Mouse (Mus musculus) C2C12 (cell line): ENCODE results near the gene Tubb5. TPM values are rescaled to one million over a fixed set of nuclear protein-coding genes. Genes with fewer than 3 reads are reported as not detected.

Experiments used
- H3K27me3 ChIP-seq: one replicate; pipeline ENCODE4 v1.6.1; 2011; ENCODE audit not compliant: control insufficient read depth, insufficient read depth, insufficient read length
- H3K36me3 ChIP-seq: one replicate; pipeline ENCODE4 v1.6.1; 2011; ENCODE audit not compliant: control insufficient read depth, insufficient read depth
- H3K4me3 ChIP-seq: one replicate; pipeline ENCODE4 v1.5.1; 2011; ENCODE audit warnings: mild to moderate bottlenecking, control low read depth; ENCODE audit not compliant: poor library complexity, insufficient read depth, severe bottlenecking
- H3K79me2 ChIP-seq: one replicate; pipeline ENCODE4 v1.6.1; 2011; ENCODE audit not compliant: control insufficient read depth, insufficient read depth
- H3K79me3 ChIP-seq: one replicate; pipeline ENCODE4 v1.6.1; 2011; ENCODE audit warnings: low read depth, control low read depth
- H3ac ChIP-seq: one replicate; pipeline ENCODE3; 2011; ENCODE audit warnings: low read depth; ENCODE audit not compliant: control insufficient read depth, insufficient read length
- CEBPB ChIP-seq: IDR thresholded peaks from one replicate; pipeline ENCODE4 v1.6.1; 2011; ENCODE audit warnings: low read depth, mild to moderate bottlenecking, control low read depth, moderate library complexity
- CTCF ChIP-seq: IDR thresholded peaks from one replicate; pipeline ENCODE4 v1.5.1; 2011; ENCODE audit not compliant: control insufficient read depth, insufficient read depth, insufficient read length
- FOSL1 ChIP-seq: IDR thresholded peaks from one replicate; pipeline ENCODE4 v1.8.0; 2011; ENCODE audit warnings: mild to moderate bottlenecking, low read length; ENCODE audit not compliant: poor library complexity, insufficient read depth, severe bottlenecking
- MAX ChIP-seq: IDR thresholded peaks from one replicate; pipeline ENCODE4 v1.6.1; 2011; ENCODE audit warnings: mild to moderate bottlenecking, control low read depth
- MYOD1 ChIP-seq: IDR thresholded peaks from one replicate; pipeline ENCODE4 v1.6.1; 2011; ENCODE audit warnings: low read depth; ENCODE audit not compliant: control insufficient read depth, insufficient read length
- MYOG ChIP-seq: IDR thresholded peaks from one replicate; pipeline ENCODE4 v1.6.1; 2011; ENCODE audit not compliant: control insufficient read depth, insufficient read length; ENCODE audit errors: extremely low read depth
- USF1 ChIP-seq: IDR thresholded peaks from one replicate; pipeline ENCODE4 v1.6.1; 2011; ENCODE audit warnings: low read depth, mild to moderate bottlenecking, control low read depth, moderate library complexity
- polyA plus RNA-seq: library from polyadenylated mRNA; unstranded; fragments of >200 nt; fragmentation: generic; extraction: Trizol; gene quantifications from one replicate; pipeline ENCODE4 v1.2.1, GENCODE M21; 2012; ENCODE audit warnings: missing spikeins

Gene Tubb5
- polyA plus RNA-seq, 1 experiment: 1,881 TPM

DNA sequence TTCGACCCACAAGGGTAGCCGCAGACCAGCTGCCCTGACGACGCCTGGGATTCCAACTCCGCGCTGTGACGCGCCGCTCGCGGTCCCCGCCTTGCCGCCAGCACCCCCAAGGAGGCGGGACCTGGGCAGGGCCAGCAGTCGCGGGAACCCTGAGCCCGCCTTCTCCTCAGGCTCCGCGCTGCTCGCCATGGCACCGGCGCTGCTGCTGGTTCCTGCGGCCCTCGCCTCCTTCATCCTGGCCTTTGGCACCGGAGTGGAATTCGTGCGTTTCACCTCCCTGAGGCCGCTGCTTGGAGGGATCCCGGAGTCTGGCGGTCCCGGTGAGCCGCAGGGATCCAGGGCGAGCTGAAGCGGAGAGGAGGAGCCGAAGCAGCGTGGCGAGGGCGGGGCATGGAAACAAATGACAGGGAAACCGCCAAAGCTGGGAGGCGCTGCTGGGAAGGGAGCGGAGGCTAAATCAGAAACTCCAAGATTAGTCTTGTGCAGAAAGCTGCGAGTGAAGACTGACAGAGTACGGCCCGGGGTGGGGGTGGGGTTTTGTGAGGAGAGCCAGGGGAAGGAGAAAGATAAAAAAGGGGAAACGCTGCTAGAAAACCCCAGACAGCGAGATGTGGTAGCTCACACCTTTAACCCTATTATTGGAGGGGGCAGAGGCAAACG lies 23.2 kb upstream of the Tubb5 start, which contains the start of gene Nrm:
Gene Nrm (plus strand): TSS at position 121 of the 660 bp plus-strand sequence.
- peak within 1 kb of the TSS; percentile 40 for H3K4me3 ChIP-seq
- H3ac ChIP-seq: peak within 1 kb of the TSS; percentile 94
- peaks cover 22% of the 10 kb centered on the region for H3K36me3 ChIP-seq
- TF ChIP-seq MYOD1: no peak
- peak; percentile 13 for TF ChIP-seq CTCF
- peak; percentile 74 for TF ChIP-seq MAX
- no peak for TF ChIP-seq MYOG
- no peak for TF ChIP-seq USF1
- H3K27me3 ChIP-seq: no peaks in the 10 kb centered on the region
- H3K79me3 ChIP-seq: peaks cover 3% of the 10 kb centered on the region
- peaks cover 26% of the 10 kb centered on the region for H3K79me2 ChIP-seq

- peaks cover 2% of the 10 kb centered on the region for H3K79me3 ChIP-seq
- peaks cover 28% of the 10 kb centered on the region for H3K36me3 ChIP-seq
- peaks cover 21% of the 10 kb centered on the region for H3K79me2 ChIP-seq
- H3ac ChIP-seq: peak overlapping the region; percentile 0
- H3K4me3 ChIP-seq: peak overlapping the region; percentile 40
- H3K27me3 ChIP-seq: no peaks in the 10 kb centered on the region
- TF ChIP-seq USF1: no peak
- no peak for TF ChIP-seq CEBPB
- no peak for TF ChIP-seq MYOG
Measured at GRCm38 (mm10) chr17:35860831-35861197, 22.7 kb upstream of the Tubb5 start.

DNA sequence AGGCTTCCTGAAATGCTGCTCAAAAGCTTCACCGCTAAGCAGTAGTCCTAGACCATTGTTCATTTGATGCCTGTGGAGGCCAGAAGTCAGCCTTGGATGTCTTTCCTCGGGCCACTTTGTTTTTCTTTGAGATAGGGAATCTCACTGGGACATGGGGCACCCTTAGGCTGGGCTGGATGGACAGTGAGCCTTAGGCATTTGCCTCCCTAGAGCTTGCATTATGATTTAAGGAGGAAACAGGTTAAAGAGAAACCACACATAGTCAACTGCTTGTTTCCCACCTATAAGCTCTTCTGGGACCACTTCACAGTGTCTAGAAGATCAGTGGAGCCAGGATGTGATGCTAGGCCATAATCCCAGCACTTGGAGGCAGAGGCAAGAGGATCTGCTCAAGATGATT lies 21.7 kb upstream of the Tubb5 start:
- Histone ChIP-seq H3ac (no peak overlapping the region), H3K4me3 (no peak overlapping the region), H3K36me3 (peaks cover 33% of the 10 kb centered on the region), H3K79me3 (peaks cover 2% of the 10 kb centered on the region), H3K79me2 (peaks cover 18% of the 10 kb centered on the region), H3K27me3 (no peaks in the 10 kb centered on the region)
- TF ChIP-seq CEBPB: no peak
- TF ChIP-seq FOSL1: no peak
- no peak for TF ChIP-seq MYOD1
- no peak for TF ChIP-seq USF1
- no peak for TF ChIP-seq MYOG
- TF ChIP-seq CTCF: no peak
- no peak for TF ChIP-seq MAX

DNA sequence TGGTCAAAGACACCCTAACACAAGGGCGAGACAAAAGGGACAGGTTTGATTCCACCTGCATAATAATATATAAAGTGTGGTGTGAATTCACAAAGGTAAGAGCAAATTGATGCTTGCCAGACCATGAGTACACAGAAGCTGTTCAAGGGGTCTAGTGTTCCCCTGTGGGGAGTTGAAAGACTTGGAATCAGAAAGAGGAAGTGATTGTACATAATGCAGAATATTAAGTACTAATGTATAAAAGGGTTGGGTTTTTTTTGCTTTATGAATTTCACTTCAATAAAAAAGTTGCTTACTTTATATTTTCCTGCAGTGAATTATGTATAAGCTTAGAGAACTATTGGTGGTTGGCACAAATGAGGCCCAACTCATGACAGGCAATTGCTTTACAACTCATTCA lies 21.3 kb upstream of the Tubb5 start:
- Histone ChIP-seq H3K4me3 (no peak overlapping the region), H3K79me3 (peaks cover 2% of the 10 kb centered on the region), H3K27me3 (no peaks in the 10 kb centered on the region), H3ac (no peak overlapping the region), H3K79me2 (peaks cover 13% of the 10 kb centered on the region), H3K36me3 (peaks cover 36% of the 10 kb centered on the region)
- TF ChIP-seq FOSL1 (no peak), MYOG (no peak), MAX (no peak), CEBPB (no peak), CTCF (no peak), USF1 (no peak), MYOD1 (no peak)

DNA sequence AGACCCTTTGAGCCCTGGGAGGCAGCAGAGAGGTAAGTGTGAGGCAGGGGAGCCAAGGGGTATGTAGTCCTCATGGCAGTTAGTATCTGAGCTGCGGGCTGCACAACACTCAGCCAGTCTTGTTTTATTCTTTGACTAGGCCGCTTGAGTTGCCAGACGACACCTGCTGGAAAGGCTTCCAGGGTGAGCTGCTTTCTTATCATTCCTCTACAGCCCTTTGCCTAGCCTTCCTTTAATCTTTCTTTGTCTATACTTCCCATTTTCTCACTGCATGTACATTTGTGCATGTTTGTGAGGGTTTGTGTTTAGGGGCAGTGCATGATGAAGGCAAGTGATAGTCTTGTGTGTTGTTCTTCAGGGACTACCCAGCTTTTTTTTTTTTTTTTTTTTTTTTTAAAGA lies 12.9 kb upstream of the Tubb5 start:
- Histone ChIP-seq H3K79me3 (no peaks in the 10 kb centered on the region), H3K4me3 (no peak overlapping the region), H3K79me2 (no peaks in the 10 kb centered on the region), H3K36me3 (peaks cover 79% of the 10 kb centered on the region), H3K27me3 (no peaks in the 10 kb centered on the region), H3ac (no peak overlapping the region)
- TF ChIP-seq MYOG (no peak), USF1 (no peak), MAX (no peak), CEBPB (no peak), FOSL1 (no peak), MYOD1 (no peak), CTCF (no peak)

GRCm38 (mm10) chr17:35848112-35848511 lies 10.0 kb upstream of the Tubb5 start:
- H3ac ChIP-seq: no peak overlapping the region
- peaks cover under 1% of the 10 kb centered on the region for H3K79me2 ChIP-seq
- no peak overlapping the region for H3K4me3 ChIP-seq
- peaks cover 77% of the 10 kb centered on the region for H3K36me3 ChIP-seq
- no peaks in the 10 kb centered on the region for H3K79me3 ChIP-seq
- H3K27me3 ChIP-seq: no peaks in the 10 kb centered on the region
- no peak for TF ChIP-seq CEBPB
- TF ChIP-seq CTCF: peak; percentile 8
